Mouse (Mus musculus) ES-Bruce4 (cell line): ENCODE measurements around the gene Zmat5. TPM values are rescaled to one million over a fixed set of nuclear protein-coding genes. Genes with fewer than 3 reads are reported as not detected.

Source experiments
- H3K27ac ChIP-seq: 2 replicates; pipeline ENCODE4 v1.5.1; 2012; ENCODE audit warnings: low read length, inconsistent platforms; ENCODE audit not compliant: insufficient read depth
- H3K27me3 ChIP-seq: 2 replicates; pipeline ENCODE4 v1.6.1; 2012; ENCODE audit warnings: mild to moderate bottlenecking, low read length, inconsistent platforms; ENCODE audit not compliant: control insufficient read depth, poor library complexity, insufficient read depth, severe bottlenecking
- H3K36me3 ChIP-seq: 2 replicates; pipeline ENCODE4 v1.6.1; 2012; ENCODE audit warnings: inconsistent platforms, mild to moderate bottlenecking, low read length, moderate library complexity; ENCODE audit not compliant: control insufficient read depth, poor library complexity, insufficient read depth, severe bottlenecking
- H3K4me1 ChIP-seq: one replicate; pipeline ENCODE4 v1.8.1; 2011; ENCODE audit warnings: low read length; ENCODE audit not compliant: control insufficient read depth, insufficient read depth
- H3K4me3 ChIP-seq: 2 replicates; pipeline ENCODE4 v1.5.1; 2011; ENCODE audit warnings: low read depth, mild to moderate bottlenecking, low read length
- H3K9ac ChIP-seq: 2 replicates; pipeline ENCODE4 v1.6.1; 2012; ENCODE audit warnings: low read depth, mild to moderate bottlenecking, inconsistent platforms; ENCODE audit not compliant: poor library complexity, severe bottlenecking
- H3K9me3 ChIP-seq: replicated peaks from 2 replicates; pipeline ENCODE4 v1.6.1; 2012; ENCODE audit warnings: mild to moderate bottlenecking, low read length, inconsistent platforms; ENCODE audit not compliant: control insufficient read depth, poor library complexity, insufficient read depth, severe bottlenecking
- CTCF ChIP-seq: IDR thresholded peaks from one replicate; pipeline ENCODE4 v1.8.1; 2011; ENCODE audit warnings: low read depth, low read length
- EP300 ChIP-seq: IDR thresholded peaks from 2 replicates; pipeline ENCODE4 v1.6.1; 2011; ENCODE audit warnings: low read depth, low read length; ENCODE audit not compliant: insufficient read depth
- POLR2A ChIP-seq: IDR thresholded peaks from one replicate; pipeline ENCODE4 v1.8.1; 2011; ENCODE audit warnings: low read length; ENCODE audit not compliant: insufficient read depth
- polyA plus RNA-seq: library from polyadenylated mRNA; stranded (reverse); fragments of >200 nt; gene quantifications from 2 replicates; pipeline ENCODE4 v1.2.4, GENCODE M21; 2011; ENCODE audit warnings: low read depth; ENCODE audit not compliant: missing spikeins, insufficient read depth, insufficient read length

Gene Zmat5
- polyA plus RNA-seq, 1 experiment = 19.3 TPM

- Histone ChIP-seq H3K27ac (no peak overlapping the region), H3K9me3 (peaks cover 4% of the 10 kb centered on the region; the same call in 1 of the 2 replicates), H3K36me3 (peaks cover 9% of the 10 kb centered on the region), H3K4me3 (no peak overlapping the region), H3K9ac (no peak overlapping the region), H3K4me1 (no peaks in the 10 kb centered on the region), H3K27me3 (no peaks in the 10 kb centered on the region)
- no peak for TF ChIP-seq CTCF
- TF ChIP-seq EP300 = no peak
- TF ChIP-seq POLR2A = no peak
Observed at GRCm38 (mm10) chr11:4662496-4662878, 42.0 kb upstream of the Zmat5 start.

- peaks cover 6% of the 10 kb centered on the region for H3K36me3 ChIP-seq
- no peak overlapping the region for H3K27ac ChIP-seq
- no peaks in the 10 kb centered on the region for H3K4me1 ChIP-seq
- TF ChIP-seq POLR2A (no peak), EP300 (no peak), CTCF (no peak)
- peaks cover 4% of the 10 kb centered on the region; the same call in 1 of the 2 replicates for H3K9me3 ChIP-seq
- no peaks in the 10 kb centered on the region for H3K27me3 ChIP-seq
- H3K4me3 ChIP-seq = no peak overlapping the region
- H3K9ac ChIP-seq = no peak overlapping the region
Observed at GRCm38 (mm10) chr11:4671736-4672135, 32.7 kb upstream of the Zmat5 start.

- peaks cover 6% of the 10 kb centered on the region; the same call in 1 of the 2 replicates for H3K36me3 ChIP-seq
- H3K9me3 ChIP-seq = no peaks in the 10 kb centered on the region
- H3K9ac ChIP-seq = no peak overlapping the region
- TF ChIP-seq EP300 = no peak
- no peak for TF ChIP-seq POLR2A
- TF ChIP-seq CTCF = no peak
- no peaks in the 10 kb centered on the region for H3K27me3 ChIP-seq
- no peak overlapping the region for H3K4me3 ChIP-seq
- H3K4me1 ChIP-seq = no peaks in the 10 kb centered on the region
- no peak overlapping the region for H3K27ac ChIP-seq
Observed at GRCm38 (mm10) chr11:4674593-4674992, 29.9 kb upstream of the Zmat5 start.

- no peak overlapping the region for H3K27ac ChIP-seq
- no peaks in the 10 kb centered on the region for H3K27me3 ChIP-seq
- H3K4me3 ChIP-seq = no peak overlapping the region
- no peaks in the 10 kb centered on the region for H3K9me3 ChIP-seq
- TF ChIP-seq EP300 (no peak), POLR2A (no peak), CTCF (no peak)
- peaks cover 6% of the 10 kb centered on the region; the same call in 1 of the 2 replicates for H3K36me3 ChIP-seq
- no peaks in the 10 kb centered on the region for H3K4me1 ChIP-seq
- H3K9ac ChIP-seq = no peak overlapping the region
Observed at GRCm38 (mm10) chr11:4675126-4675562, 29.3 kb upstream of the Zmat5 start.

GRCm38 (mm10) chr11:4675693-4676092 is 28.8 kb upstream of the Zmat5 start:
- no peak for TF ChIP-seq CTCF
- no peak for TF ChIP-seq POLR2A
- TF ChIP-seq EP300 = no peak
- no peak overlapping the region for H3K27ac ChIP-seq
- no peaks in the 10 kb centered on the region for H3K27me3 ChIP-seq
- no peaks in the 10 kb centered on the region for H3K4me1 ChIP-seq
- no peak overlapping the region for H3K9ac ChIP-seq
- H3K36me3 ChIP-seq = peaks cover 6% of the 10 kb centered on the region; the same call in 1 of the 2 replicates
- no peak overlapping the region for H3K4me3 ChIP-seq
- no peaks in the 10 kb centered on the region for H3K9me3 ChIP-seq

GRCm38 (mm10) chr11:4677250-4677872 is 27.1 kb upstream of the Zmat5 start:
- TF ChIP-seq EP300 (no peak), CTCF (no peak), POLR2A (no peak)
- Histone ChIP-seq H3K27me3 (no peaks in the 10 kb centered on the region), H3K4me1 (no peaks in the 10 kb centered on the region), H3K27ac (no peak overlapping the region), H3K36me3 (peaks cover 14% of the 10 kb centered on the region), H3K9ac (no peak overlapping the region), H3K9me3 (no peaks in the 10 kb centered on the region), H3K4me3 (no peak overlapping the region)
